ENCODE assay signal across 8 mouse cellular contexts in the genomic region with DNA sequence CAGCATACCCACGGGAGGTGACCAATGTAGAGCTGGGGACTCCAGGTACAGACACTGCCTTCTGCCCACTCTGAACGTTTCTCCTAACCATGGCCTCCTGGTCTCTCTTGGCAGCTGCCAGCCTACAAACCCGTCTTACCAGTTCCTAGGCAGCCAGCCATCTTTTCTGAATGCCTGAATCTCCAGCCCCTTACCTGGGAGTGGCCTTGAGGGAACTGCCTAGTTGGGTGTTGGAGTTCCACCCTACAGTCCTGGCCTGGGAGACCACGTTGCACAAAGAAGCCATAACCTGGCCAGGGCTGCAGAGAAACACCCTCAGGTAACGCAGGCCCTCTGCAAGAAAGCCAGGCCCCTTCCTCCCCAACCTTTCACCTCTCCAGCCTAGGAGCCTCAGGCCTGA.
DNase-seq lines count a peak whose midpoint lies in the region; ATAC-seq and TF ChIP-seq lines count a peak whose summit lies in the region.
"Had no signal": no experiment of that assay in that cellular context is flagged by ENCODE, and none has a peak within 500 bp of the region (broad histone marks: within the 10 kb centered on the region; RNA-seq: fewer than 3 reads in every experiment).

No protein-coding gene starts in this region.

- no peak overlapping the region for H3K4me3 ChIP-seq in brown adipose tissue, adult 24 weeks (ENCODE audit: insufficient read depth, low read depth, low read length)
- no peak overlapping the region for H3K4me3 ChIP-seq in embryonic facial prominence, embryonic 10.5 days
- no peak overlapping the region for H3K4me3 ChIP-seq in kidney, embryonic 15.5 days (replicated peaks)
- H3K4me3 ChIP-seq in layer of hippocampus, adult 2 months, result no peak overlapping the region
- H3K4me3 ChIP-seq: liver, embryonic 15.5 days had no signal

- H3K9me3 ChIP-seq in embryonic facial prominence, embryonic 10.5 days, result no peaks in the 10 kb centered on the region
- no peaks in the 10 kb centered on the region for H3K9me3 ChIP-seq in kidney, embryonic 15.5 days (replicated peaks)
- H3K9me3 ChIP-seq: liver, embryonic 15.5 days had no signal

- no peak for TF ChIP-seq CTCF in layer of hippocampus, adult 2 months (conservative IDR thresholded peaks at IDR 0.05)

- ATAC-seq in kidney, embryonic 15.5 days (replicated peaks; ENCODE audit: low FRiP score), result peak; percentile 50

- DNase-seq in embryonic facial prominence, embryonic 10.5 days (ENCODE audit: low spot score), result no peak
- peak; percentile 88 for DNase-seq in lung, postnatal 25 days (ENCODE audit: low spot score)
- no peak for DNase-seq in layer of hippocampus, adult 11-12 months (ENCODE audit: low spot score)
- no peak for DNase-seq in layer of hippocampus, adult 2 months (ENCODE audit: low spot score in 2 of 2)
- DNase-seq in spleen, postnatal 10 days (ENCODE audit: low spot score in 2 of 2), result no peak

- H3K36me3 ChIP-seq in embryonic facial prominence, embryonic 10.5 days (replicated peaks), result no peaks in the 10 kb centered on the region
- no peaks in the 10 kb centered on the region for H3K36me3 ChIP-seq in kidney, embryonic 15.5 days
- H3K36me3 ChIP-seq: liver, embryonic 15.5 days had no signal

- H3K27ac ChIP-seq in brown adipose tissue, adult 24 weeks (replicated peaks; ENCODE audit: low read depth, low read length), result peak overlapping the region; percentile 92
- H3K27ac ChIP-seq in embryonic facial prominence, embryonic 10.5 days (replicated peaks), result peak overlapping the region; percentile 40
- peak overlapping the region; percentile 85 for H3K27ac ChIP-seq in kidney, embryonic 15.5 days
- H3K27ac ChIP-seq in layer of hippocampus, adult 2 months, result no peak overlapping the region
- H3K27ac ChIP-seq: liver, embryonic 15.5 days had no signal

- H3K4me1 ChIP-seq in brown adipose tissue, adult 24 weeks (ENCODE audit: control insufficient read depth, insufficient read depth, insufficient read length, low read length), result peaks cover 46% of the 10 kb centered on the region
- peaks cover 40% of the 10 kb centered on the region for H3K4me1 ChIP-seq in embryonic facial prominence, embryonic 10.5 days
- peaks cover 55% of the 10 kb centered on the region for H3K4me1 ChIP-seq in kidney, embryonic 15.5 days

- H3K9ac ChIP-seq in kidney, embryonic 15.5 days, result no peak overlapping the region
- H3K9ac ChIP-seq: liver, embryonic 15.5 days had no signal

- no peaks in the 10 kb centered on the region for H3K27me3 ChIP-seq in embryonic facial prominence, embryonic 10.5 days (replicated peaks; ENCODE audit: low read depth, poor library complexity, severe bottlenecking)
- no peaks in the 10 kb centered on the region for H3K27me3 ChIP-seq in kidney, embryonic 15.5 days
- H3K27me3 ChIP-seq: liver, embryonic 15.5 days had no signal

- H3K4me2 ChIP-seq in kidney, embryonic 15.5 days, result no peak overlapping the region
- H3K4me2 ChIP-seq: liver, embryonic 15.5 days had no signal

- 62% methylated on average over 5 of the region's 5 CpGs for WGBS in embryonic facial prominence, embryonic 10.5 days
- 61% methylated on average over 5 of the region's 5 CpGs for WGBS in kidney, embryonic 15.5 days
